Mouse (Mus musculus): ENCODE measurements around the gene Nin. TPM values are rescaled to one million over a fixed set of nuclear protein-coding genes. Genes with fewer than 3 reads are reported as not detected.

The Nin gene
- total and polyA plus RNA-seq, 3 experiments: 24.8 to 58.3 (median 54.0) TPM

- Histone ChIP-seq H3K9me3 (replicated peaks) (no peaks in the 10 kb centered on the region), H3K36me3 (replicated peaks) (peaks cover 79% of the 10 kb centered on the region), H3K27me3 (ENCODE audit: insufficient read depth, low read length) (no peaks in the 10 kb centered on the region), H3K4me3 (ENCODE audit: low read depth, low read length) (no peak overlapping the region), H3K4me1 (ENCODE audit: insufficient read depth, low read depth, low read length) (peaks cover 2% of the 10 kb centered on the region; the same call in 1 of the 2 replicates)
- DNase-seq (ENCODE audit: low spot score) (no peak), ATAC-seq (ENCODE audit: extremely low read depth, insufficient number of reproducible peaks, low FRiP score, poor library complexity, severe bottlenecking) (no peak)
- TF ChIP-seq POLR2AphosphoS5 (IDR thresholded peaks at IDR 0.05; ENCODE audit: insufficient replicate concordance, low read depth, low read length): no peak
- TF ChIP-seq GATA2 (IDR thresholded peaks at IDR 0.05; ENCODE audit: borderline replicate concordance, low read depth, low read length): no peak
- TF ChIP-seq GATA1 (IDR thresholded peaks at IDR 0.05; ENCODE audit: borderline replicate concordance, low read length): no peak
- no peak for TF ChIP-seq TAL1 (conservative IDR thresholded peaks at IDR 0.05; ENCODE audit: low read depth, low read length)
- TF ChIP-seq CTCF (IDR thresholded peaks at IDR 0.05; ENCODE audit: low read depth, low read length): no peak
Measured at GRCm38 (mm10) chr12:70070888-70071287, 42.6 kb downstream of the Nin start.

GRCm38 (mm10) chr12:70070306-70070705, 43.2 kb downstream of the Nin start:
- TF ChIP-seq CTCF (IDR thresholded peaks at IDR 0.05; ENCODE audit: low read depth, low read length): no peak
- TF ChIP-seq POLR2AphosphoS5 (IDR thresholded peaks at IDR 0.05; ENCODE audit: insufficient replicate concordance, low read depth, low read length): no peak
- no peak for TF ChIP-seq GATA1 (IDR thresholded peaks at IDR 0.05; ENCODE audit: borderline replicate concordance, low read length)
- no peak for TF ChIP-seq GATA2 (IDR thresholded peaks at IDR 0.05; ENCODE audit: borderline replicate concordance, low read depth, low read length)
- TF ChIP-seq TAL1 (conservative IDR thresholded peaks at IDR 0.05; ENCODE audit: low read depth, low read length): no peak
- no peaks in the 10 kb centered on the region for H3K27me3 ChIP-seq (ENCODE audit: insufficient read depth, low read length)

GRCm38 (mm10) chr12:70068647-70069257, 44.8 kb downstream of the Nin start:
- no peaks in the 10 kb centered on the region for H3K9me3 ChIP-seq (replicated peaks)
- peaks cover 73% of the 10 kb centered on the region for H3K36me3 ChIP-seq (replicated peaks)
- no peaks in the 10 kb centered on the region; the same call in 1 of the 2 replicates for H3K4me1 ChIP-seq (ENCODE audit: insufficient read depth, low read depth, low read length)
- ATAC-seq (ENCODE audit: extremely low read depth, insufficient number of reproducible peaks, low FRiP score, poor library complexity, severe bottlenecking) (no peak), DNase-seq (ENCODE audit: low spot score) (no peak)
- no peak overlapping the region for H3K4me3 ChIP-seq (ENCODE audit: low read depth, low read length)
- H3K27me3 ChIP-seq (ENCODE audit: insufficient read depth, low read length): no peaks in the 10 kb centered on the region
- TF ChIP-seq CTCF (IDR thresholded peaks at IDR 0.05; ENCODE audit: low read depth, low read length) (no peak), GATA2 (IDR thresholded peaks at IDR 0.05; ENCODE audit: borderline replicate concordance, low read depth, low read length) (no peak), GATA1 (IDR thresholded peaks at IDR 0.05; ENCODE audit: borderline replicate concordance, low read length) (no peak), TAL1 (conservative IDR thresholded peaks at IDR 0.05; ENCODE audit: low read depth, low read length) (no peak), POLR2AphosphoS5 (IDR thresholded peaks at IDR 0.05; ENCODE audit: insufficient replicate concordance, low read depth, low read length) (no peak)

More at GRCm38 (mm10) chr12:70070306-70070705, 43.2 kb downstream of the Nin start:
- Histone ChIP-seq H3K4me1 (ENCODE audit: insufficient read depth, low read depth, low read length) (peaks cover 2% of the 10 kb centered on the region; the same call in 1 of the 2 replicates), H3K9me3 (replicated peaks) (no peaks in the 10 kb centered on the region), H3K36me3 (replicated peaks) (peaks cover 75% of the 10 kb centered on the region), H3K4me3 (ENCODE audit: low read depth, low read length) (no peak overlapping the region)
- DNase-seq (ENCODE audit: low spot score) (no peak), ATAC-seq (ENCODE audit: extremely low read depth, insufficient number of reproducible peaks, low FRiP score, poor library complexity, severe bottlenecking) (no peak)

GRCm38 (mm10) chr12:70067849-70068248, 45.7 kb downstream of the Nin start:
- ATAC-seq (ENCODE audit: extremely low read depth, insufficient number of reproducible peaks, low FRiP score, poor library complexity, severe bottlenecking) (no peak), DNase-seq (ENCODE audit: low spot score) (no peak)
- Histone ChIP-seq H3K36me3 (replicated peaks) (peaks cover 70% of the 10 kb centered on the region), H3K4me1 (ENCODE audit: insufficient read depth, low read depth, low read length) (no peaks in the 10 kb centered on the region; the same call in 1 of the 2 replicates), H3K9me3 (replicated peaks) (no peaks in the 10 kb centered on the region), H3K27me3 (ENCODE audit: insufficient read depth, low read length) (no peaks in the 10 kb centered on the region), H3K4me3 (ENCODE audit: low read depth, low read length) (no peak overlapping the region)
- TF ChIP-seq GATA2 (IDR thresholded peaks at IDR 0.05; ENCODE audit: borderline replicate concordance, low read depth, low read length): no peak
- TF ChIP-seq CTCF (IDR thresholded peaks at IDR 0.05; ENCODE audit: low read depth, low read length): no peak
- TF ChIP-seq GATA1 (IDR thresholded peaks at IDR 0.05; ENCODE audit: borderline replicate concordance, low read length): no peak
- no peak for TF ChIP-seq POLR2AphosphoS5 (IDR thresholded peaks at IDR 0.05; ENCODE audit: insufficient replicate concordance, low read depth, low read length)
- no peak for TF ChIP-seq TAL1 (conservative IDR thresholded peaks at IDR 0.05; ENCODE audit: low read depth, low read length)

GRCm38 (mm10) chr12:70062114-70062513, 51.4 kb downstream of the Nin start:
- peak; percentile 60 for ATAC-seq (ENCODE audit: extremely low read depth, insufficient number of reproducible peaks, low FRiP score, poor library complexity, severe bottlenecking)
- Histone ChIP-seq H3K27me3 (ENCODE audit: insufficient read depth, low read length) (no peaks in the 10 kb centered on the region), H3K36me3 (replicated peaks) (peaks cover 71% of the 10 kb centered on the region), H3K9me3 (replicated peaks) (no peaks in the 10 kb centered on the region), H3K4me3 (ENCODE audit: low read depth, low read length) (no peak overlapping the region), H3K4me1 (ENCODE audit: insufficient read depth, low read depth, low read length) (no peaks in the 10 kb centered on the region; the same call in 1 of the 2 replicates)
- TF ChIP-seq GATA1 (IDR thresholded peaks at IDR 0.05; ENCODE audit: borderline replicate concordance, low read length) (no peak), CTCF (IDR thresholded peaks at IDR 0.05; ENCODE audit: low read depth, low read length) (peak; percentile 25; the same call in 1 of the 2 replicates), POLR2AphosphoS5 (IDR thresholded peaks at IDR 0.05; ENCODE audit: insufficient replicate concordance, low read depth, low read length) (no peak), TAL1 (conservative IDR thresholded peaks at IDR 0.05; ENCODE audit: low read depth, low read length) (no peak), GATA2 (IDR thresholded peaks at IDR 0.05; ENCODE audit: borderline replicate concordance, low read depth, low read length) (no peak)
- peak; percentile 46 for DNase-seq (ENCODE audit: low spot score)

- ATAC-seq (ENCODE audit: extremely low read depth, insufficient number of reproducible peaks, low FRiP score, poor library complexity, severe bottlenecking) (no peak), DNase-seq (ENCODE audit: low spot score) (no peak)
- no peaks in the 10 kb centered on the region for H3K9me3 ChIP-seq (replicated peaks)
Measured at GRCm38 (mm10) chr12:70058956-70059851, 54.3 kb downstream of the Nin start.

More at GRCm38 (mm10) chr12:70058956-70059851, 54.3 kb downstream of the Nin start:
- no peak for TF ChIP-seq POLR2AphosphoS5 (IDR thresholded peaks at IDR 0.05; ENCODE audit: insufficient replicate concordance, low read depth, low read length)
- no peak for TF ChIP-seq GATA1 (IDR thresholded peaks at IDR 0.05; ENCODE audit: borderline replicate concordance, low read length)
- no peak for TF ChIP-seq TAL1 (conservative IDR thresholded peaks at IDR 0.05; ENCODE audit: low read depth, low read length)
- no peak for TF ChIP-seq CTCF (IDR thresholded peaks at IDR 0.05; ENCODE audit: low read depth, low read length)
- TF ChIP-seq GATA2 (IDR thresholded peaks at IDR 0.05; ENCODE audit: borderline replicate concordance, low read depth, low read length): no peak
- Histone ChIP-seq H3K36me3 (replicated peaks) (peaks cover 82% of the 10 kb centered on the region), H3K4me1 (ENCODE audit: insufficient read depth, low read depth, low read length) (no peaks in the 10 kb centered on the region), H3K4me3 (ENCODE audit: low read depth, low read length) (no peak overlapping the region), H3K27me3 (ENCODE audit: insufficient read depth, low read length) (no peaks in the 10 kb centered on the region)
